Mouse (Mus musculus) heart, embryonic 16.5 days (tissue): ENCODE measurements around the gene Carmil2. TPM values are rescaled to one million over a fixed set of nuclear protein-coding genes. Genes with fewer than 3 reads are reported as not detected.

ENCODE experiments used
- ATAC-seq: fragments of 200-750 bp; cut with Nextera tagmentation; replicated peaks from 2 replicates; pipeline ENCODE4 v1.8.0; 2017; ENCODE audit warnings: moderate number of reproducible peaks; ENCODE audit not compliant: insufficient read depth, low FRiP score; ENCODE audit errors: extremely low read depth
- H3K27ac ChIP-seq: fragments of 300-500 bp; sonication (generic); 2 replicates; pipeline ENCODE4 v1.5.1; 2014; ENCODE audit warnings: mild to moderate bottlenecking, low read length, control low read depth, moderate library complexity
- H3K27me3 ChIP-seq: fragments of 300-500 bp; sonication (generic); 2 replicates; pipeline ENCODE4 v1.6.1; 2014; ENCODE audit warnings: low read length, mixed read lengths; ENCODE audit not compliant: control insufficient read depth, insufficient read depth
- H3K36me3 ChIP-seq: fragments of 300-500 bp; sonication (generic); 2 replicates; pipeline ENCODE4 v1.6.1; 2014; ENCODE audit not compliant: control insufficient read depth, insufficient read depth
- H3K4me1 ChIP-seq: fragments of 300-500 bp; sonication (generic); 2 replicates; pipeline ENCODE4 v1.6.1; 2014; ENCODE audit warnings: low read length, mixed read lengths; ENCODE audit not compliant: control insufficient read depth, insufficient read depth
- H3K4me2 ChIP-seq: fragments of 300-500 bp; sonication (generic); 2 replicates; pipeline ENCODE4 v1.6.1; 2014; ENCODE audit warnings: low read depth, mild to moderate bottlenecking, control low read depth, low read length
- H3K4me3 ChIP-seq: fragments of 300-500 bp; sonication (generic); 2 replicates; pipeline ENCODE4 v1.5.1; 2014; ENCODE audit warnings: mild to moderate bottlenecking, control low read depth, low read length
- H3K9ac ChIP-seq: fragments of 300-500 bp; sonication (generic); 2 replicates; pipeline ENCODE4 v1.6.1; 2014; ENCODE audit warnings: low read length, control low read depth
- H3K9me3 ChIP-seq: fragments of 300-500 bp; sonication (generic); replicated peaks from 2 replicates; pipeline ENCODE4 v1.6.1; 2016; ENCODE audit warnings: low read length; ENCODE audit not compliant: control insufficient read depth
- whole genome bisulfite sequencing: fragments of 180-500 bp; shearing (Covaris S2); extraction: QIAGEN DNeasy Blood & Tissue Kit; methylation state at CpG from one replicate; pipeline ENCODE4 v1.1.7; 2014; 5-methylcytosine and 5-hydroxymethylcytosine counted together
- polyA plus RNA-seq: library from polyadenylated mRNA; unstranded; fragments of >200 nt; fragmentation: Nextera tagmentation; extraction: Ambion mirVana; gene quantifications from 2 replicates; pipeline ENCODE4 v1.2.1, GENCODE M21; 2015

The Carmil2 gene
- polyA plus RNA-seq, 1 experiment from 2014 or later, result 3.0 TPM

DNA sequence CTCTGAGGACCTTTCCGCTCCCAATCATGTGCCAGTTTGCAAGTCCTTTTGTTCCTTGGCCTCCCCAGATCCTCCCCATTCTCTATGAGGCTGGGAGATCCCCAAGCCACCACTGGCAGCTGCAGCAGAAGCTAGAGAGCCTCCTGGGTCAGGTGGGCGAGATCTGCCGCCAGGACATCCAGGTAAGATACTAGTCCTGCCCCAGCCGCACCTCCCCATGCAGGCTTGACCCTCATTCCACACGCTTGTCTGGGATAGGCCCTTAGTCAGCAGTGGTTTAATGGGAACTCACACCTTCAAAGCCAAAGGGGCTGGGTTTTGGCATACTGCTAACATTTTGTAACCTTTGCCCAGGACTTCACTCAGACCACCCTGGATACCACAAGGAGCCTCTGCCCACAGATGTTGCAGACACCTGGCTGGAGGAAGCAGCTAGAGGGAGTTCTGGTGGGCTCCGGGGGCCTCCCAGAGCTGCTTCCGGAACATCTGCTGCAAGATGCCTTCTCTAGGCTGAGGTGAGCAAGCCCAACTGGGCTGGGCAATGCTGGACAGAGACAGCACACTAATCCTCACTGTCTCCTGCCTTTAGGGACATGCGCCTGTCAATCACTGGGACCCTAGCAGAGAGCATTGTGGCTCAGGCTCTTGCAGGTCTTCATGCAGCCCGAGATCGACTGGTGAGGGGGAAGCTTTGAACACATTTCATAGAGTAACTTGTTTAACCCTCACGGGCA is 6.5 kb downstream of the Carmil2 start:
- H3K36me3 ChIP-seq, result no peaks in the 10 kb centered on the region
- no peak overlapping the region for H3K27ac ChIP-seq
- H3K4me3 ChIP-seq, result no peak overlapping the region
- H3K4me2 ChIP-seq, result no peak overlapping the region
- H3K27me3 ChIP-seq, result peaks cover 4% of the 10 kb centered on the region
- no peak overlapping the region for H3K9ac ChIP-seq
- 90% methylated on average over 11 of the region's 11 CpGs for WGBS
- H3K9me3 ChIP-seq, result peaks cover 2% of the 10 kb centered on the region; the same call in 1 of the 2 replicates
- peaks cover 4% of the 10 kb centered on the region; the same call in 1 of the 2 replicates for H3K4me1 ChIP-seq
- no peak for ATAC-seq

DNA sequence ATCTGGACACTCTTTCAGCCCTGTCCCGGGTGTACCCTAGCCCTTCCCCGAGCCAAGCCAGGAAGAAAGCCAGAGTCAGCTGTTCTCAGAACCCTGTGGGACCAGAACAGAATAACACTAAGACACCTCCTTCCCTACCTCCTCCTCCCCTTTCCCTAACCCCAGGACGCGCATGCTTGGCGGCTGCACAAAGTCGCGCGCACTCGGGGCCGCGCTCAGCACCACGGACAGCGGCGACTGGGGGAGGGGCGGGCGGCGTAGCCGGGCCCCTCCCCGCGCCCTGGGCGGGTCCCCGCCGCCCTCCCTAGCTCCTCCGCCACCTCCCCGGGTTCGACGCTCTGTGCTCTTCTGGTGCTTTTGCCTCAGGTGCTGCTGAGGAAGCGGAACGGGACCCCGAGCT is 7.6 kb downstream of the Carmil2 start:
- H3K36me3 ChIP-seq, result peaks cover 4% of the 10 kb centered on the region
- no peak overlapping the region for H3K27ac ChIP-seq
- H3K27me3 ChIP-seq, result peaks cover 4% of the 10 kb centered on the region
- H3K4me3 ChIP-seq, result peak overlapping the region; percentile 54
- H3K9ac ChIP-seq, result peak overlapping the region; percentile 49
- peaks cover 4% of the 10 kb centered on the region; the same call in 1 of the 2 replicates for H3K4me1 ChIP-seq
- peaks cover 2% of the 10 kb centered on the region; the same call in 1 of the 2 replicates for H3K9me3 ChIP-seq
- ATAC-seq, result peak; percentile 52
- WGBS, result 4% methylated on average over 29 of the region's 30 CpGs
- H3K4me2 ChIP-seq, result peak overlapping the region; percentile 94

DNA sequence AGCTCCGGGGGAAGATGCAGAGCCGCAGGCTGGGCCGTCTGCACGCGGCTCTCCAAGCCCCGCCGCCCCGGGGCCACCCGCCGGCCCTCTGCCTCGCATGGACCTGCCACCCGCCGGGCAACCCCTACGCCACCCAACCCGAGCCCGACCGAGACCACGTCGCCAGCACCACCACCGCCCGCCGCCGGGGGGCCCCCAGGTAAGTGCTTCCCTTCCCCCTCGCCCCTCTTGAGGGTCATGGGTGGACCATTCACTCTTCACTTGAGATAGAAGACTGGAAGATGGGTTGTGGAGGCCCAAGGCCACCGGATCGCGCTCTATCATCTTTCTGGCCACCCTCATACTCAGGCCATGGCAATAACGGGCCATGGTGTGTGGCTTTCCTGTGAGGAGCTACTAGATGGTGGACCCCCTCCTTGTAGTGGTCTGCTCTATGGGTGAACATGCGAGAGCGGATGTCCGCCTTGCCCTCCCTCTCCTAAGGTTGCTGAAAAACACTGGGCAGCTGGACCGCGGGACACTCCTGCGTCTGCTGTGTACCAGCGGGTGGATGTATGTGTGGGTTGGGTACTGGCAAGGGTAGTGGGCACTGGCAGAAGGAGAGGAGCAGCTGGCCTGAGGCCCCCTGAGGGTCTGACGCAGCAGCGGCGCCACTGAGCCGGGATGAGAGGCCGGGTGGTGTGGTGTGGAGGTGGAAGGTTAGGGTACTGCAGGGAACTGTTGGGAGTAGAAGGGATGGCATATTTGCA is 8.2 kb downstream of the Carmil2 start:
- Histone ChIP-seq H3K4me1 (peaks cover 4% of the 10 kb centered on the region; the same call in 1 of the 2 replicates), H3K9me3 (peaks cover 2% of the 10 kb centered on the region; the same call in 1 of the 2 replicates), H3K9ac (peak overlapping the region; percentile 49), H3K4me2 (peak overlapping the region; percentile 94), H3K27me3 (peaks cover 4% of the 10 kb centered on the region), H3K27ac (no peak overlapping the region), H3K4me3 (peak overlapping the region; percentile 54), H3K36me3 (peaks cover 6% of the 10 kb centered on the region)
- 12% methylated on average over 40 of the region's 40 CpGs for WGBS
- ATAC-seq, result 0 out of 2 replicates have a peak, but pooled peaks have one; percentile 7

DNA sequence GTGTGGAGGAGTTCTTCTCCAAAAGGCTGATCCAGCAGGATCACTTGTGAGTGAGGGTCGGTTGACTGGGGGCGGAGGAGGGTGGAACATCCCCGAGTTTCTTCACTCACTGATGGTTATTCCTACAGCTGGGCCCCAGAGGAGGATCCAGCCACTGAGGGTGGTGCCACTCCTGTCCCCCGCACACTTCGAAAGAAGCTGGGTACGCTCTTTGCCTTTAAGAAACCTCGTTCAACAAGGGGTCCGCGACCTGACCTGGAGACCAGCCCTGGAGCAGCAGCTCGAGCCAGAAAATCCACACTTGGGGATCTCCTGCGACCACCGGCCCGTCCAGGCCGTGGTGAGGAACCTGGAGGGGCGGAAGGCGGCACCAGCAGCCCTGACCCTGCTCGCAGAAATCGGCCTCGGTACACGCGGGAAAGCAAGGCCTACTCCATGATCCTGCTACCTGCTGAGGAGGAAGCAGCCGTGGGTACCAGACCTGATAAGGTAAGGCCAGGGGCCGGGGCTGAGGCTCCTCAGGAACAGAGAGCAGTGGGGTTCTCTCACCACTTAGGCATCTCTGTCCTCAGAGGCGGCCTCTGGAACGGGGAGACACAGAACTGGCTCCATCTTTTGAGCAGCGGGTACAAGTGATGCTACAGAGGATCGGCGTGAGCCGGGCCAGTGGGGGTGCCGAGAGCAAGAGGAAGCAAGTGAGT is 9.2 kb downstream of the Carmil2 start:
- Histone ChIP-seq H3K27me3 (peaks cover 4% of the 10 kb centered on the region; the same call in 1 of the 2 replicates), H3K9ac (no peak overlapping the region), H3K4me2 (no peak overlapping the region), H3K36me3 (peaks cover 6% of the 10 kb centered on the region), H3K4me3 (no peak overlapping the region), H3K4me1 (peaks cover 11% of the 10 kb centered on the region), H3K27ac (no peak overlapping the region), H3K9me3 (peaks cover 2% of the 10 kb centered on the region; the same call in 1 of the 2 replicates)
- no peak for ATAC-seq
- 72% methylated on average over 30 of the region's 30 CpGs for WGBS

DNA sequence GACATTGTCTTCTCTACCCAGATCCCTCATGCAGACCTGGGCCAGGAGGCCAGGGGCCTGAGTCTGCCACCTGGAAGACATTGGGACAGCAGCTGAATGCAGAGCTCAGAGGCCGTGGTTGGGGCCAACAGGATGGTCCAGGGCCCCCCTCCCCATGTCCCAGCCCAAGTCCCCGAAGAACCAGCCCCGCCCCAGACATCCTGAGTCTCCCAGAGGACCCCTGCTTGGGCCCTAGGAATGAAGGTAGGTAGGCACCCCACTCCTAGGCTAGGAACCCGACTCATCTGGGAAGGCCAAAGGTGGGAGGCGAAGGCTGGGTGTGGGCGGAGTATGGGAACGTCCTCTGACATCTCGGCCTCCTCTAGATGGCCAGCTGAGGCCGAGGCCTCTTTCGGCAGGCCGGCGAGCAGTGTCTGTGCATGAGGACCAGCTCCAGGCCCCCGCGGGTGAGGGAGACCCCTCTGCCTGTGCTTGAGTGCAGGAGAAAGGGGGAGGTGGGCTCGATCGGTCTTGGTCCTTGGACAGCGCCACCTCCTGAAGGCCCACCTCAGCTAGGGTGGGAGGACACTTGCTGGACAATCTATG is 11.2 kb downstream of the Carmil2 start:
- Histone ChIP-seq H3K4me1 (peaks cover 19% of the 10 kb centered on the region), H3K9me3 (peaks cover 2% of the 10 kb centered on the region; the same call in 1 of the 2 replicates), H3K4me2 (no peak overlapping the region), H3K36me3 (peaks cover 6% of the 10 kb centered on the region), H3K4me3 (no peak overlapping the region), H3K27me3 (peaks cover 4% of the 10 kb centered on the region; the same call in 1 of the 2 replicates), H3K27ac (no peak overlapping the region), H3K9ac (no peak overlapping the region)
- ATAC-seq, result no peak
- WGBS, result 90% methylated on average over 17 of the region's 17 CpGs

DNA sequence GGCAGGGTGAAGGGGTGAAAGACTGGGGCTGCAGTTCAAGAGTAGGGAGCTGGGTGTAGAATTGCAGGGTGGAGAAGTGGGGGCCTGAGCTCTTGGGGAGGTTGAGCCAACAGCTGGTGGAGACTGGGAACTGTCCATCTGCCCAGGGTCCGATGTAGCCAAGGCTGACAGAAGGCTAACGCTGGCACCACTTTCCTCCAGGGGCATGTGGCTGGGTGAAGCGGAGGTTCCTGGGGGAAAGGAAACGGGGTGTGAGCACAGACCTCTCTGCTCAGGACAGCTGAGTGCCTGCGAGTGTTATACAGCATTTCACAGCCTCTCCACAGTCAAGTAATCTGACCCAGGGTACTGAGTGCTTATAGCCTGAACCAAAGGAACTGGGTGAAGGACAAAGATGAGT is 12.7 kb downstream of the Carmil2 start:
- ATAC-seq, result no peak
- Histone ChIP-seq H3K36me3 (peaks cover 6% of the 10 kb centered on the region), H3K9ac (no peak overlapping the region), H3K4me3 (no peak overlapping the region), H3K27me3 (peaks cover 4% of the 10 kb centered on the region; the same call in 1 of the 2 replicates), H3K4me1 (peaks cover 19% of the 10 kb centered on the region), H3K9me3 (no peaks in the 10 kb centered on the region), H3K4me2 (no peak overlapping the region), H3K27ac (no peak overlapping the region)
- 90% methylated on average over 5 of the region's 5 CpGs for WGBS

DNA sequence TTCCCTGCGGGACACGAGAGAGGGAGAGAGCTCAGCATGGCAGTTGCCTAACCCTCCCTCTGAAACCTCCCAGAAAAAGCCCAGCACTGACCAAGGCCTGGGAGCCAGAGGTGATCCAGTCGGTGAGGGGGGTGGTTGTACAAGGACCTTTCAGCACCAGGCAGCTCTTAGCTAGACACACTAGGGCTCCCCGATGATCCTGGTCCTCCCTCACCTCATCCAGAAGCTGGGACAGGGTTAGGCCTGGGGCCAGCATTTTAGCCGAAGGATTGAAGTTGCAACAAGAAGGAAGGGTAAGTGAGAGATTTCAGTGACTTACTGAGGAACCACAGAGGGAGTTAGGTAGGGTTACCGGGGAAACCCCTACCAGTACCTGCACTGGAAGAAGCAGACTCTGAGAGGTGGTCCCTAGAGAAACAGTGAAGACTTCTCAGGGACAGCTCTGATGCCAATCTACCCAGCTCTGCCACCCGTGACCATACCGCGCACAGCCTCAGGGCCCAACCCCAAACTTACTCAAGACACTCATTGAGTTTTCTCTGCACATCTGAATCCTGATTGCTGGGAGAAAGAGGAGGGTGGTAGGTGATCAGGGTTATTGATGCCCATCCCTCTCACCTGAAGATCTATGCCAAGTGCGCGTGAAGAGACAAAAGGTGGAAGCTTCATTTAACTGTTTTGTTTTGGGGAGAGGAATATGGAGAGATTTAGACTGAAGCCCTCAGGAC is 13.6 kb downstream of the Carmil2 start:
- no peak for ATAC-seq
- Histone ChIP-seq H3K9me3 (no peaks in the 10 kb centered on the region), H3K4me3 (peak overlapping the region; percentile 64), H3K4me2 (peak overlapping the region; percentile 80), H3K36me3 (peaks cover 6% of the 10 kb centered on the region), H3K4me1 (peaks cover 15% of the 10 kb centered on the region), H3K9ac (no peak overlapping the region; the same call in 1 of the 2 replicates), H3K27me3 (no peaks in the 10 kb centered on the region), H3K27ac (no peak overlapping the region)
- WGBS, result 84% methylated on average over 11 of the region's 11 CpGs

DNA sequence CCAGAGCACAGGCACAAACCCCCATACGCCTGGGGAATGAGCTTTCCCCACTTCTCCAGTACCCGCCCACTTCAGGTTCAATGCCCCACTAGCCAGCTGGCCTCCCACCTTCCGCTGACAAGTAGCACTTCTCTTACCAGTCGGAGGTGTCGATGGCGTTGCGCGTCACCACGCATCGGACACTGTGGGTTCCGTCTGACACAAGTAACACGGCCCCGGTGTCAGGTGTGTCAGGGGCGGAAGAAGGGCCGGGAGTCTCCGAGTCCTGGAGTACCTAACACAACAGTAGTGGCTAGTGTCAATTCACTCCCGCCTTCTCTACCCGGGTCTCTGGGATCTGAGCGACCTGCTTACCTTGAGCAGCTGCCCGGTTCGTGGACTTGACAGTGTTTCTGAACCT is 14.5 kb downstream of the Carmil2 start:
- Histone ChIP-seq H3K27me3 (no peaks in the 10 kb centered on the region), H3K36me3 (peaks cover 6% of the 10 kb centered on the region), H3K4me2 (peak overlapping the region; percentile 80), H3K4me3 (peak overlapping the region; percentile 64), H3K4me1 (peaks cover 15% of the 10 kb centered on the region), H3K9ac (peak overlapping the region; percentile 71), H3K27ac (peak overlapping the region; percentile 95), H3K9me3 (no peaks in the 10 kb centered on the region)
- peak; percentile 29 for ATAC-seq
- WGBS, result 0% methylated on average over 21 of the region's 21 CpGs
